Mouse (Mus musculus) E14TG2a.4 (cell line): Measurements from ENCODE around the gene Crocc.

ENCODE experiments used
- H3K27me3 ChIP-seq: 2 replicates; pipeline ENCODE4 v1.6.1; 2014; ENCODE audit warnings: low read length, control low read depth; ENCODE audit not compliant: insufficient read depth
- H3K36me3 ChIP-seq: 2 replicates; pipeline ENCODE4 v1.6.1; 2014; ENCODE audit warnings: low read length, control low read depth; ENCODE audit not compliant: insufficient read depth
- H3K4me1 ChIP-seq: replicated peaks from 2 replicates; pipeline ENCODE4 v1.6.1; 2014; ENCODE audit warnings: low read depth, low read length, control low read depth
- H3K4me3 ChIP-seq: replicated peaks from 2 replicates; pipeline ENCODE4 v1.5.1; 2014; ENCODE audit warnings: mild to moderate bottlenecking, low read length
- H3K9me3 ChIP-seq: 2 replicates; pipeline ENCODE4 v1.6.1; 2014; ENCODE audit warnings: low read length, control low read depth
- CTCF ChIP-seq: conservative IDR thresholded peaks from 2 replicates; pipeline ENCODE4 v1.5.1; 2014; ENCODE audit warnings: low read length
- NANOG ChIP-seq: IDR thresholded peaks from 2 replicates; pipeline ENCODE4 v1.6.1; 2014; ENCODE audit warnings: borderline replicate concordance, low read length, mixed read lengths
- POU5F1 ChIP-seq: IDR thresholded peaks from 2 replicates; pipeline ENCODE4 v1.6.1; 2014; ENCODE audit warnings: low read length, borderline replicate concordance

Gene Crocc

GRCm38 (mm10) chr4:141041117-141041516, 19.2 kb downstream of the Crocc start:
- Histone ChIP-seq H3K36me3 (peaks cover 58% of the 10 kb centered on the region), H3K4me3 (peak overlapping the region; percentile 66), H3K27me3 (no peaks in the 10 kb centered on the region), H3K4me1 (peaks cover 24% of the 10 kb centered on the region), H3K9me3 (no peaks in the 10 kb centered on the region)
- TF ChIP-seq CTCF (no peak), POU5F1 (no peak), NANOG (no peak)

- TF ChIP-seq POU5F1 (no peak), NANOG (no peak), CTCF (no peak)
- Histone ChIP-seq H3K4me3 (peak overlapping the region; percentile 48), H3K36me3 (peaks cover 87% of the 10 kb centered on the region), H3K27me3 (0 out of 2 replicates have a peak, but pooled peaks cover 2% of the 10 kb centered on the region), H3K4me1 (peaks cover 33% of the 10 kb centered on the region), H3K9me3 (no peaks in the 10 kb centered on the region)
These were observed 26.5 kb downstream of the Crocc start for GRCm38 (mm10) chr4:141033606-141034549.

DNA sequence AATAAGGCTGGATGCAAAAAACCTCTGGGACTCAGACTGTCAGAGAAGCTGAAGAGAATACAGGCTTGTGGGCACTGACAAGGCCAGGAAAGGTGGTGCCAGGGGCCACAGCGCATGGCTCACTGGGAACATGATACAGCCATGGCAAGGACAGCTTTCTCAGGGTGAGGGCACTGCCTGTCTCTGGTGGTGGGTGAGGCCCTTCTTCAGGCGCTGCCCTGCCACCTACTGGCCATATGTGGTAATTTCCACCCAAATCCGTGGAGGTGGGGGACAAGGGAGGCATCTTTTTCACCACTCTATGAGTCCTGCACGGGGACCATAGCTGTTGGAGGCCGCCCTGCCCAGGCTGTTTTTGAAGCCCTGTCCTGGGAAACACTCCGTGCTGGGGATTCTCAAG, 28.6 kb downstream of the Crocc start:
- TF ChIP-seq NANOG (no peak), CTCF (peak; percentile 90)
- Histone ChIP-seq H3K27me3 (0 out of 2 replicates have a peak, but pooled peaks cover 2% of the 10 kb centered on the region), H3K36me3 (peaks cover 91% of the 10 kb centered on the region), H3K4me1 (peaks cover 36% of the 10 kb centered on the region), H3K9me3 (no peaks in the 10 kb centered on the region), H3K4me3 (no peak overlapping the region)

GRCm38 (mm10) chr4:141030541-141031206, 29.7 kb downstream of the Crocc start:
- TF ChIP-seq NANOG (no peak), CTCF (no peak), POU5F1 (no peak)
- Histone ChIP-seq H3K4me1 (peaks cover 31% of the 10 kb centered on the region), H3K9me3 (no peaks in the 10 kb centered on the region), H3K36me3 (peaks cover 85% of the 10 kb centered on the region), H3K4me3 (no peak overlapping the region), H3K27me3 (0 out of 2 replicates have a peak, but pooled peaks cover 2% of the 10 kb centered on the region)

- Histone ChIP-seq H3K4me1 (peaks cover 37% of the 10 kb centered on the region), H3K4me3 (peak overlapping the region; percentile 73), H3K27me3 (0 out of 2 replicates have a peak, but pooled peaks cover 2% of the 10 kb centered on the region), H3K9me3 (no peaks in the 10 kb centered on the region), H3K36me3 (peaks cover 58% of the 10 kb centered on the region)
- no peak for TF ChIP-seq NANOG
- no peak for TF ChIP-seq POU5F1
- no peak for TF ChIP-seq CTCF
These were observed 35.4 kb downstream of the Crocc start for GRCm38 (mm10) chr4:141024992-141025391.

DNA sequence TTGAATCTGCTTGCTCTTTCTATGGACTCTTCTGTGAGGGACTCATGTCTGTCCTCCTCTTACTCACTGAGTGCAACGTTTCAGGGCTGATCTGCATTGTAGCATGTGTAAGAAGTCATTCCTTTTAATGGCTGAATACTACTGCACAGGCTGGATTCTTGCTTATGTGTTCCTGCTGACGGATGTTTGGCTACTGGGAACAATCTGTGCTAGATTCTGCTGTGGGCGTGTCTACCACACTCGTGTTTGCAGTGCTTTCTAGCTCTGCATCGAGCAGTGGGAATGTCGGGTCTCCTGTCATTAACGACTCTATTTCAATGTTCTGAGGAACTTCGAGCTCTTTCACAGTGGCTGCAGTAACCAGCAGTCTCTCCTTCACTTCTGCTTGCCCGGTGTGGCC, 36.3 kb downstream of the Crocc start:
- Histone ChIP-seq H3K36me3 (peaks cover 58% of the 10 kb centered on the region), H3K4me1 (peaks cover 41% of the 10 kb centered on the region), H3K4me3 (no peak overlapping the region), H3K27me3 (no peaks in the 10 kb centered on the region), H3K9me3 (no peaks in the 10 kb centered on the region)
- TF ChIP-seq POU5F1 (no peak), CTCF (no peak), NANOG (no peak)

DNA sequence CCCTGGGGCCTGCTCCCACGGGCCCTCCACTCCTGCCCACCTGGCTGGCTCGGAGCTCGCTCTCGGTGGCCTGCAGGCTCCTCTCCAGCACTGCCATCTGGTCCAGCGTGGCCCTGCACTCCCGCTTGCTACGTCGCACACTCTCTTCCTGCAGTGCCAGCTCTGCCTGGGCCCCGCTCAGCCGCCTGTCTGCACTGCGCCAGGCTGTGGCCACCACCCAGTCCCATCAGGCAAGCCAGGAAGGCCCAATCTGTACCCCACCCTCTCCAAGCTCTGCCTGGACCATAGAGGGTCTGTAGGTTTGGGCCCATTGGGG, 38.8 kb downstream of the Crocc start:
- Histone ChIP-seq H3K27me3 (no peaks in the 10 kb centered on the region), H3K36me3 (peaks cover 51% of the 10 kb centered on the region), H3K4me1 (peaks cover 54% of the 10 kb centered on the region), H3K9me3 (no peaks in the 10 kb centered on the region), H3K4me3 (no peak overlapping the region; the same call in 1 of the 2 replicates)
- TF ChIP-seq CTCF: no peak
- TF ChIP-seq POU5F1: no peak
- no peak for TF ChIP-seq NANOG

DNA sequence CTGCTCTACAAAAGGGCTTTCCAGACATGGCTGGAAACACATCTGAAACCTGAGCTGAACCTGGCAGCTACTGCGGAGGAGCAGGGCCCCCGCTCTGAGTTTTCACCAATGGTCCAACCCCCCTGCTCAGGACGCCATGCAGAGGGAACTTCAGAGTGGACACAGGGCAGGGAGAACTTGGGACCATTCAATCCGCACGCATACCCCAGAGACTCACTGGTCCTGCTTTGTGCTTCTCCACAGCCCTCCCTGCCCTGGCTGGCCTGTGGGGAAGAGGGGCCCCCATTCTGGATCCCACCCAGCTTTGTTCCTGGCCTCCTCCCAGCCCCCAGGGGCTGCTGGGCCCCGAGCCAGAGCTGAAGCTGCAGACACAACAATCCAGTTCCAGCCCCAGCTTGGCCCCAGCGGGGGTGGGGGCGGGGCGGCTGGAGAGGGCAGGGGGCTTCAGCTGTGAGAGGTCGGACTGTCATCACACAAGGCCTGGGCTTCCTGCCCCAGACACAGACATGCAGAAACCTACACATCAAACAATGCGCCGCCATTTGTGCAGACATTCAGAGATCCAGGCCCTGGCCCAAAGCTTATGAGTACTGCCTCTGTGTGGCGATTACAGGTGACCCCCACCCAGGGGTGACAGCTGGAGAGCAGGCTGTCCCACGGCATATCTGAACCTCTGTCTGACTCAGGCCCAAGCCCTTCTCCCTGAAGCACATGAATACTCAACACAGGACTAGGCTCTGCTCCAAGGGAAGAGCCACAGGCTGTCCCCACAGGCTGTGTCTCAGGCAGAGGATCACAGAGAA, 39.3 kb downstream of the Crocc start:
- TF ChIP-seq POU5F1: no peak
- no peak for TF ChIP-seq CTCF
- TF ChIP-seq NANOG: no peak
- H3K9me3 ChIP-seq: no peaks in the 10 kb centered on the region
- H3K4me1 ChIP-seq: peaks cover 54% of the 10 kb centered on the region
- H3K27me3 ChIP-seq: no peaks in the 10 kb centered on the region
- no peak overlapping the region for H3K4me3 ChIP-seq
- peaks cover 53% of the 10 kb centered on the region for H3K36me3 ChIP-seq
